Mouse (Mus musculus): ENCODE data around the gene Oxct2a. TPM values are rescaled to one million over a fixed set of nuclear protein-coding genes. Genes with fewer than 3 reads are reported as not detected.
"Not testable (repeated sequence)": the region's sequence is repeated elsewhere in the genome, so short reads cannot be mapped to it uniquely, and the experiment has no call there.

Oxct2a gene
- not detected for polyA plus RNA-seq (2017; shearing (Covaris generic))

- ATAC-seq = no peak
Observed at GRCm38 (mm10) chr4:123323534-123323933, at the start of gene Oxct2a. Gene Oxct2a (minus strand): TSS chr4:123323634.

GRCm38 (mm10) chr4:123363555-123363954, 40.1 kb upstream of the Oxct2a start:
- no peak for ATAC-seq

DNA sequence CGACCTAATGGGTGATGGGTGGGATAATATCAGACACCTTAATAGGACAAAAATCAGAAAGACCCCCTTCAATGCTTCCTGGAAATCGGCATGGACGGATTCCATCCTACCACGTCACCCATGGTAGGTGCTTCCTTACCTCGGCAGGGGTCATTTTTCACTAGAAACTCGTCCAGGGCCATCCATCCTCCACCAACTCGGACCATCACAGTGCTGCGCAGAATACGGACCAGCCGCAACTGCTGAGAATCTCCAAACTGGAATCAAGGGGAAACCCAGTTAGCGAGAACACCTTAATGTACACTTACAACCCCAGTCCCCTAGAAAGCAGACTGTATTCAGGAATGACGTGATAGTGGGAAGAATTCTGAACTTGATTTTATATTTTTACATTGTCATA, 37.3 kb upstream of the Oxct2a start:
- no peak for ATAC-seq

DNA sequence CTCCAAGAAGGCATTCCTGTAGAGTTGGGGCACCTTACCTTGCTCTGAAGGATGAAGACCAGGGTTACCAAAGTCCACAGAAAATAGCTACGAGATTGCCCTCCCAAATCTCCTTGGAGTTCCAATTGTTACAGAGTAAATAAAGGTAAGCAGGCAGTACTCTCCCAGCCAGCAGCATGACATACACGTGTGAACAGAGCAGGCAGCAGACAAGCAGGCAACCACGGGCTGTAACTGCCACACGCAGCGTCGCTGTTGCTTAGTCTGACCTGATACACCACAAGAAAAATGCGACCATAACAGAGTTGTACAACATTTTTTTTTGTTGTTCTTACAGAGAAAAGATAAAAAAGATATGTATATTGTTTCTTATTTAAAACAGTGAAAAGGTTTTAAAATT, 35.2 kb upstream of the Oxct2a start:
- no peak for ATAC-seq

DNA sequence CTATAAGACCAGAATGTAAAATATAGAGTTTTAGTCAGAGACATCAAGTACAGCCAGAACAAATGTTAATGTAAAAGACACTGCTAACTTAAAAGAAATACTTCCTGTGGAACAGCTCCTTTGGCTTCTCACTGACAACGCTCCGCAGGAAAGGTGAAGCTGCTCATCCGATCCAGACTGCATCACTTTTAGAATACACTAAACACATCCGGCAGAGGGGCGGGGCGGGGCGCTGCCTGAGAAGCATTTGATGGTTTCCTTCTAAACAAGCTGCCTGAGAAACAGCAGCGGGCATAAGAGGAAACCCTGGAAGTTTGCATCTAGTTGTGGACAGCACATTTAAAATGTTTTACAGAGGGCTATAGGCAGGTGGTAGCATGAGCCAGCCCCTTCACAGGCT, 32.5 kb upstream of the Oxct2a start:
- ATAC-seq = no peak

DNA sequence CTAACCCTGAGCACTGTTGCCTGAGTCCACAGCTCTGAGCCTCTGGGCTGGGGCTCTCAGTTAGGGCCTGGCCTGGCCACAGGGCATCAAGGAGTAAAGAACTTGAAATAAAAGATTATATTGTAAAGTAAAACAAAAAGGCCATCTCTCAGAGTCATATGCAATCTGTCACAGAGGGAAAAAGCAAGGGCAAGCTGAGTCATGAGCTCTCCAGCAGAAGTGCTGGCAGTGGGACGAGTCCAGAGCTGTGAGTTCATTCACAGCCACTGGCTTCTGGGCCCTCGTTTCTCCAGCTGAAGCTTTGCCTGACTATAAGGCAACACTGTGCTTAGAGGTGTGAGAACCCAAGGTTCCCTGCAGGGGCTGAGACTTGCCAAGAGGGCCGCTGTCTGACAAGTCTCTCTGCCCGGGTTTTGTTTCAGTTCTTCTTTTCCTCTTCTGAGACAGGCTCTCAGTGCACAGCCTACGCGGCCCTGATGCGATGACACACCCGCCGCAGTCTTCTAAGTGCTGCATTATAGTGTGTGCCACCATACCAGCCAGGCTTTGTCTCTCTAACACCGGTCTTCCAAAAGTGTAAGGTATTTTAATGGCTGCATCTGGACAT, 29.9 kb upstream of the Oxct2a start:
- ATAC-seq = no peak

- ATAC-seq = no peak
Observed at GRCm38 (mm10) chr4:123343471-123343789, 20.0 kb upstream of the Oxct2a start.

DNA sequence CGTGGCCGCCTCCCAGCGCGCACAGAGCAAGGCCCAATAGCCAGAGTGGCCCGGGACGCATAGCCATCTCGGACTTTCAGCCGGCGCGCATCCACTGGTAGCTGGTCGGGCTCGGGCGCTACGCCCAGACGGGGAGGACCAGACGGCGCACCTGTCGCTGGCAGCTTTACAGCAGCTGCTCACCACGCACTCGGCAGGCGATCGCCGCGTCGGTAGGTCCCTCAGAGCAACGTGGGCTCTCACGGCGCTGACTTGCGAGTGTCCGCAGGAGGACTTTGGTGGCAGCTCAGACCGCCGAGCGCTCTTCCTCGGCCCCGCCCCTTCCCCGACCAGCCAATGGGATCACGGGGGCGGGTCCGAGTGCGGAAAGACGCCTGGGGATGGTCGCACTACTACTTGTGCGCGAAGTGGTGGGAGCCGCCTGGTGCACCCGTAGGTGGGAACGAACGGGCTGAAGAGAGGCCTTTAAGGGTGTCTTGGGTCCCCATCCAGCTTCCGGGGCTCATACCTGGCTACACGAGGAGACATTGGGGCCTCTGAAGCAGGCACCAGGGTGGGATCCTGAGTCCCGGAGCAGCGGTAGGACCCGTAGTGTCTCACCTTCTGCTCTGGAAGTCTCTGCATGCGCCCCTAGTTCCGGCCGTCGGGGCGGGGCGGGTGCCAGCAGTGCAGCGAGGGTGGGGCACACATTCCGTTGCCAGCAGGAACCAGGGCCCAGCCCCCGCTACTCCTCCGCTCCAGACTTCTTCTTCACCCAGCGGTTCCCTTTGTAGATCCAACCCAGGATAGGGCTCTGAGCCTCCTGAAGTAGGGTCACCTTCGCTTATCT, 19.4 kb upstream of the Oxct2a start, which contains the start of gene Bmp8a:
Gene Bmp8a (minus strand): TSS at position 611 of the 829 bp plus-strand sequence.
- peak; percentile 84 for ATAC-seq

GRCm38 (mm10) chr4:123342091-123342641, 18.7 kb upstream of the Oxct2a start:
- ATAC-seq = peak; percentile 28

DNA sequence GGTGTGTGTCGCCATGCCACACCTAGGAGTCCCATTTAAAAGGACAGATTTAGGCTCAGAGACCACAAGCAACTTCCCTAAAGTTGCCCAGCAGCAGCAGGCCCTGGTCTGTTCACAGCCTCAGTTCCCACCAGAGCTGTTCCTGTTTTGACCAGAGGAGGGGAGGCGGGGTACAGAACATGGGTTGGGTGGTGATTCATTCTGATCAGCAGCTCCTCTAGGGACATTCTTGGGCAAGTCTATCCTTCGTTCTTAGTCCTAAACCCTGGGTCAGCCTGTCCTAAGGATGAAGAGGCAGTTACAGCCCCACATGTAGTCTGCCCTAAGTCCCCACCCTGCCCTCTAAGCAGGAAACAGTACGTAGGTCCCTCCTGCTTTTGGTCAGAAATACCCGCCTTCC, 16.8 kb upstream of the Oxct2a start:
- ATAC-seq = no peak

DNA sequence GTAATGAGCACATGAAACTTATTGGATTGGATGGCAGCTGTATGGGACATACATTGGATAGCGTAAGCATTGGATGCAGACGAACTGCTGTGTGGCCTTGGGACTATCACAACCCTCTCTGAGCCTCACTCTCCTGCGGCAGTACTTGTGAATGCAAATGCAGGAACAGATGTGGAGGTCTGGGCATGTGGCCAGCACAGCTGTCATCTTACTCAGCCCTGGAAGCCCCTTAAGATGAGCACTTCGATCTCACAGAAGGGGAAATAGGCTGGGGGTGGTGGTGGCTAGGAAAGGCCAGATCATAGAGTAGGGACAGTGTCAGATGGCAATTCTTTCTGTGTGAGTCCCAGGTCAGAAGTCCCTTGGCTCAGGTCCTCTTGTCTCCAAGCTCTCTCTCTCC, 14.3 kb upstream of the Oxct2a start:
- no peak for ATAC-seq

DNA sequence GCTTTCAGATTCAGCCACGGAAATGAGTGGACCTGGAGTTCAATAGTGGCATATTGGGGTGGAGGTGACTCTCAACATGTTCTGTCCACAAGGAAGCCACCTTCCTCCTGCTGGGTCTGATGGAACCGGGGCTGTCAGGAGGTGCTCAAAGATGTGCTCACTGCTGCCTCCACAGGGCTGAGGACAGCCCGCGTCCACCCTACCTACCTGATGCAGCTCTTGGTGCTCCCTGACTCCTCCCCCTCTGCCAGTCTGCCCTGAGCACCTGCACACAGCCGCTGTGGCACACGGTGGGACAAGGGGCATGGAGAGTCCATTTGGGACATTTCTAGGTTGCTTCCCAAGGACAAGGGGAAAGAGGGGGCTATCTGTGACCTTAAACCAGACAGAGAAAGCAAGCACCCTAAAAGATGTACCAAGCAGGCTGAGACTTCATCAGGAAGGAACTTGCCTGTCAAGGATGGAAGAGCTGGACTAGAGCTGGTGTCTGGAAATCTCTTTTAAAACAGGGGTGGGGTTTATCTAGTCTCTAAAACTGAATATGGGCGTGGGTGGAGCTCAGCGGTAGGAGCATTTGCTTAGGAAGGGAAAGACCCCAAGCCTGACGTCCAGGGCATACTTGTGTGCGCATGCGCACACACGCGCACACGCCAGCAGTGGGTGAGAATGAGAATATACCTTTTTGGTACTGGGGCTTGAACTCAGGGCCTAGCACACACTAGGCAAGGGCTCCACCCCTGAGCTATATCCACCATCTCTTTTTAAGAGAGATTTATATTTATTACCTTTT, 12.6 kb upstream of the Oxct2a start:
- ATAC-seq = no peak

GRCm38 (mm10) chr4:123335244-123335643, 11.8 kb upstream of the Oxct2a start:
- ATAC-seq = not testable (repeated sequence)

DNA sequence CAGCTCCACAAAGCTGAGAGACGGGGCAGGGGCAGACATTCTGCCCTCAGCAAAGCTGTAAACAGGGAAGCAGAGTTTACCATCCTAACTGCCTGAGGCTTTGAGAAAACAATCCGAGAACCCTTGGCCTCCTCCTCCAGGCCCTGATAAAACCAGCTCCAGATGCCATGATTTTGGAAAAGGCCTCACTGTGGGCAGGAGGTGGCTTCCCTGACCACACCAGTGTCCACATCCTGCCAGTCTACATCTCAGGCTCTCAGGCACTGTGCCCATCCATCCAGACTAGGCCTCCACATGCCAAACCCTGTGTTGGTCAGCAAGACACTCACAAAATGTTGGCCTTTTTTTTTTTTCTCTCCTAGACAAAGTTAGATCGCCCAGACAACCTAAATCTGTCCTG, 10.7 kb upstream of the Oxct2a start:
- ATAC-seq = no peak

GRCm38 (mm10) chr4:123333151-123333550, 9.7 kb upstream of the Oxct2a start:
- no peak for ATAC-seq

- not testable (repeated sequence) for ATAC-seq
Observed at GRCm38 (mm10) chr4:123331961-123332360, 8.5 kb upstream of the Oxct2a start.

DNA sequence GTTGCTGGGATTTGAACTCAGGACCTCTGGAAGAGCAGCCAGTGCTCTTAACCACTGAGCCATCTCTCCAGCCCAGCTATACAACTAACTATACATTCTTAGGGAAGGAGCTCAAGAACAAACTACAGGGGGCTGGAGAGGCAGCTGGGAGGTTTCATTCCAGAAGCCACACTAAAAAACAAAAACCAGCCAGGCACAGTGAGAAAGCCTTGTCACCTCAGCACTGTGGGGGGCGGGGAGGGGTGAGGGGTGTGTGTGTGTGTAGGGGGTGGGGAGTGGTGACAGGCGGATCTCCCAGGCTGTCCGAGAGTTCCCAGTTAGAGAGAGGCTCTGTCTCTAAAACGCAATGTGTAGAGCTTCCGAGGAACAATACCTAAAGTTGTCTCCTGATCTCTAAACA, 7.9 kb upstream of the Oxct2a start:
- ATAC-seq = no peak

DNA sequence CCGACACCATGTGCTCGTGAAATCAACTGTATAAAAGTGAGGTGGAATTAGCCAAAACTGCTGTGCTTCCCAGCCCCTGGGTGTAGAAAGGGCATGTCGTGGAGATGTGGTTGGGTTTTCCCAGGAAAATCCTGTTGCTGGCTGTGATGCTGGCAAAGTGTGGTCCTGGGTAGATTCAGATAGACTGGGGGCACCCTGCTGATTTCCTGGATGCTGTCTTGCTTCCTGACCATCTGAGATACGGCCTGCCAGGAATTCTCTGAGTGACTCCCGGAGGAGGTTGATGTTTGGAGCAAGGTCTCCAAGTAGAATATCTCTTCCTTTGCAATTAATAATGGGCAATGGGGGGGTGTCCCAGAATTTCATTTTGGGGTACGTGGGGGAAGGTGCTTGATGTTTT, 5.5 kb upstream of the Oxct2a start:
- no peak for ATAC-seq

- no peak for ATAC-seq
Observed at GRCm38 (mm10) chr4:123327630-123328029, 4.2 kb upstream of the Oxct2a start.

DNA sequence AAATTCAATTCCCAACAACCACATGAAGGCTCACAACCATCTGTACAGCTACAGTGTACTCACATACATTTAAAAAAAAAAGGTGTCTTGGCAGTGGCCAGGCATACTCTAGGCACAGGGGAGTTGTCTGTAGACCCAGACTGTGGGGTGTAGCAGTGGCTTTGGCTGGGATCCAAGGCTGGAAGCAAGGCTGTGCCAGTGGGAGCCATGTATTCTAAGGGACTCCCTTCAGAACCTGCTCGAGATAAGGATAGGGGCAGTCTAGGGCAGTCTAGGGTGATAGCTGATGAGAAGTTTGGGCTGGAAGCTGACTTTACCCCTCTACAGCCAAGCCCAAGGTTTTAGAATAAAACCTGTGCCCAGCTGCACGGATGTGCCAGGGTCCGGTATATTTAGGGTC, 2.7 kb upstream of the Oxct2a start:
- ATAC-seq = no peak

- not testable (repeated sequence) for ATAC-seq
Observed at GRCm38 (mm10) chr4:123322910-123323309, 524 bp downstream of the Oxct2a start.

- no peak for ATAC-seq
Observed at GRCm38 (mm10) chr4:123314497-123314896, 8.9 kb downstream of the Oxct2a start.

DNA sequence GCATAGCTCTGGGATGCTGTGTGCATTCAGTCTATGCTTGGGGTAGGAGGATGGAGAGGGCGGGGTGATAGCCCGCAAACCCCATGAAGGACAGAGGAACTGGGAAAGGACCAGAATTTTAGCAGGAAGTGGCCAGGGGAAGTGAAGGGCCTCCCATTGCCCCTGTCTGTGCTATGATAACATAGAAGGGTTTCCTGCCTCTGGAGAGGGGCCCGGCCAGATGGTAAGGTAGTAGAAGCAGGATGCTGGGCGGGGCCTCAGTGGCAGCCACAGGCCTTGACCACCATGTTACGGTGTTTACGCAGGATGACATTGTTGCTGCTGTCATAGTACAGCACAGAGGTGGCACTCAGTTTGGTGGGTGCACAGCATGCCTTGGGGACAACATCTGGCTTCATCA, 10.4 kb downstream of the Oxct2a start:
- ATAC-seq = no peak

Data from CD4-positive, CD25-positive, alpha-beta regulatory T cell, adult 4 months (primary cell).